Mouse (Mus musculus): ENCODE measurements around the gene Gm20481. TPM values are rescaled to one million over a fixed set of nuclear protein-coding genes. Genes with fewer than 3 reads are reported as not detected.
A peak's percentile ranks its signal among the peaks of the same experiment; 100 is the strongest.
"Not testable (repeated sequence)": the region's sequence is repeated elsewhere in the genome, so short reads cannot be mapped to it uniquely, and the experiment has no call there.

Gene Gm20481
- polyA plus RNA-seq, 1 experiment = not detected

DNA sequence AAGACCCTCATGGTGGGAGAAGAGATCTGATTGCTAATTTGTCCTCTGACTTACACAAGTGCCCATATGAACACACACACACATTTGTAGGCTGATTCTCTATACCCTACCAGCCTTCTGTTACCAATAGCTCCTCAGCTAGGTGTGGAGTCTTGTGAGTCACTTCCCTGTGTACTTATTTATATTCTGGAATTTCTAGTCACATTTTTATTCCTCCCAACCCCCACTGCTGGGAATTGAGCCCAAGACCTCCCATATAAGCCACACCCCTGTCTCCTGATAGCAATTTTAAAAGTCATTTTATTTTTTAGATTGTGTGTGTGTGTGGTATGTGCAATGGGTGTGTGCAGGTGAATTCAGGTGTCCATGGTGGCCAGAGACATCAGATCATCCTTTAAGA, 25.4 kb upstream of the Gm20481 start:
- Histone ChIP-seq H3K36me3 (ENCODE audit: control insufficient read depth, insufficient read depth, low read length) (no peaks in the 10 kb centered on the region), H3K4me3 (ENCODE audit: extremely low read depth, insufficient read depth, insufficient read length) (no peak overlapping the region), H3K27ac (ENCODE audit: insufficient read depth, low read length) (no peak overlapping the region), H3K27me3 (ENCODE audit: control insufficient read depth, insufficient read depth, low read length) (no peaks in the 10 kb centered on the region), H3K4me1 (ENCODE audit: control insufficient read depth, insufficient read depth, insufficient read length) (no peaks in the 10 kb centered on the region)
- no peak for TF ChIP-seq CTCF (IDR thresholded peaks at IDR 0.05; ENCODE audit: extremely low read depth, insufficient read depth, insufficient read length, insufficient replicate concordance)
- no peak for TF ChIP-seq POLR2A (IDR thresholded peaks at IDR 0.05; ENCODE audit: low read depth, low read length)
- no peak for DNase-seq (ENCODE audit: low read depth in 1 of 2, low spot score in 2 of 2)

DNA sequence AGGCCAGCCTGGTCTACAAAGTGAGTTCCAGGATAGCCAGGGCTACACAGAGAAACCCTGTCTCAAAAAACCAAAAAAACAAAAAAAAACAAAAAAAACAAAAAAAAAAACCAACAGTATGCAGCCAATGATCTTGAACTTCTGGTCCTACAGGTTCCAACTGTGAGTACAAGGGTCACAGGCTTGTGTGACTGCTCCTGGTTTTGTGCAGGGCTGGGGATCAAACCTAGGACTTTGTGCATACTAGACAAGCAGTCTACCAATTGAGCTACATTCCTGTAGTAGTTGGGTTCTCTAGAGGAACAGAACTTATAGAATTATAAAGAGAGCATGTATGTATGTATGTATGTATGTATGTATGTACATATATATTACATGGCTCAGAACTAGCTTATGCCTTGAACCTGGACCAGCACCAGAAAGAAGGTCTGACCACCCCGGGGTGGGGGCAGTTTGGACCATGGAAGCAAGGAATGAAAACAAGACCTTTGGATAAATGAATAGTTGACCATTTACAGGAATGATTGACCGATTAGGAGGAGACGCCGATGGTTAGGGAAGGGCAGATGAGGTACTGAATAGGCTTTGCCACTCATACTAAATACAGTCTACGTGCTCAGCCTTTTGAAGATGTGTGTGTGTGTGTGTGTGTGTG, 23.1 kb upstream of the Gm20481 start:
- WGBS = 95% methylated on average over 5 of the region's 5 CpGs
- no peaks in the 10 kb centered on the region for H3K27me3 ChIP-seq (ENCODE audit: control insufficient read depth, insufficient read depth, low read length)
- H3K27ac ChIP-seq (ENCODE audit: insufficient read depth, low read length) = no peak overlapping the region
- peaks cover 2% of the 10 kb centered on the region; the same call in 1 of the 2 replicates for H3K36me3 ChIP-seq (ENCODE audit: control insufficient read depth, insufficient read depth, low read length)
- DNase-seq (ENCODE audit: low read depth in 1 of 2, low spot score in 2 of 2) = no peak
- no peak overlapping the region for H3K4me3 ChIP-seq (ENCODE audit: extremely low read depth, insufficient read depth, insufficient read length)
- TF ChIP-seq CTCF (IDR thresholded peaks at IDR 0.05; ENCODE audit: extremely low read depth, insufficient read depth, insufficient read length, insufficient replicate concordance) (no peak), POLR2A (IDR thresholded peaks at IDR 0.05; ENCODE audit: low read depth, low read length) (no peak)
- peaks cover 3% of the 10 kb centered on the region; the same call in 1 of the 2 replicates for H3K4me1 ChIP-seq (ENCODE audit: control insufficient read depth, insufficient read depth, insufficient read length)

DNA sequence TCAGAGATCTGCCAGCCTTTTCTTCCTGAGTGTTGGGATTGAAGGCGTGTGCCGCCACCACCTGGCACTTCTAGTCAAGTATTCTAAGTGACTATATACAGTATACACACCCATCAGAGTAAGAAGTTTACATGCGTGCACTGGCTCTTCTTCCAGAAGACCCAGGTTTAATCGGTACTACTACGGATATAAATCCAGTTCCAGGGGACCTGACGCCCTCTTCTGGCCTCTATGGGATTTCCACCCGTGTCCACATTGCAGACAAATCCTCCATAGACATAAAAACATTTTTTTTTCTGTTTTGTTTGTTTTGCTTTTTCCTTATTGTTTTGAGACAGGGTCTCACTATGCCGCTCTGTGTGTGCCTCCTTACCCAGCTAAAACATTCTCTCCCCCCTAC, 22.1 kb upstream of the Gm20481 start:
- Histone ChIP-seq H3K4me3 (ENCODE audit: extremely low read depth, insufficient read depth, insufficient read length) (no peak overlapping the region), H3K27me3 (ENCODE audit: control insufficient read depth, insufficient read depth, low read length) (no peaks in the 10 kb centered on the region), H3K27ac (ENCODE audit: insufficient read depth, low read length) (no peak overlapping the region), H3K36me3 (ENCODE audit: control insufficient read depth, insufficient read depth, low read length) (peaks cover 2% of the 10 kb centered on the region; the same call in 1 of the 2 replicates), H3K4me1 (ENCODE audit: control insufficient read depth, insufficient read depth, insufficient read length) (peaks cover 7% of the 10 kb centered on the region; the same call in 1 of the 2 replicates)
- 40% methylated on average over 8 of the region's 8 CpGs for WGBS
- no peak for DNase-seq (ENCODE audit: low read depth in 1 of 2, low spot score in 2 of 2)
- TF ChIP-seq CTCF (IDR thresholded peaks at IDR 0.05; ENCODE audit: extremely low read depth, insufficient read depth, insufficient read length, insufficient replicate concordance) (peak; percentile 5; the same call in 1 of the 2 replicates), POLR2A (IDR thresholded peaks at IDR 0.05; ENCODE audit: low read depth, low read length) (no peak)

DNA sequence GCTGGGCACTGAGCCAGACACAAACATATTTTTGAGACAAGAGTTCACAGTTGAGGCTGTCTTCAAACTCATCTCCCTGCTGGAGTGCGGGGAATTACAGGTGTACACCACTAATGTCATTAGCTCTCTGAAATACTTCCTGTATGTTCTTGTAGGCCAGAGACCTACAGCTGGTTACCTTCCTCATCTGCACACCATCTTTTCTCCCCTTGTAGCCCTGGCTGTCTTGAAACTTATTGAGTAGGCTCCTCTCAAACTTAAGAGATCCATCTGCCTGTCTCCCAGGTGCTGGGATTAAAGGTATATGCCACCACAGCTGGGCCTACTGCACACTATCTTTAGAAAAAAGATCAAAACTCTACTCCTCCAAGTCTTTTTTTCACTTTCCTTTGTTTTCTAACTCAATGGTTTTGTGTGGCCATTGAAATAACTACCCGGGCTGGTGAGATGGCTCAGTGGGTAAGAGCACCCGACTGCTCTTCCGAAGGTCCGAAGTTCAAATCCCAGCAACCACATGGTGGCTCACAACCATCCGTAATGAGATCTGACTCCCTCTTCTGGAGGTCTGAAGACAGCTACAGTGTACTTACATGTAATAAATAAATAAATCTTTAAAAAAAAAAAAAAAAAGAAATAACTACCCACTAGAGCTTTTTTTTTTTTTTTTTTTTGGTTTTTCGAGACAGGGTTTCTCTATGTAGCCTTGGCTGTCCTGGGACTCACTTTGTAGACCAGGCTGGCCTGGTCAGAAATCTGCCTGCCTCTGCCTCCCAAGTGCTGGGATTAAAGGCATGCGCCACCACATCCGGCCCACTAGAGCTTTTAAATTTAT, 20.8 kb upstream of the Gm20481 start:
- not testable (repeated sequence) for H3K27ac ChIP-seq (ENCODE audit: insufficient read depth, low read length); H3K4me1 ChIP-seq (ENCODE audit: control insufficient read depth, insufficient read depth, insufficient read length); DNase-seq (ENCODE audit: low read depth in 1 of 2, low spot score in 2 of 2); H3K4me3 ChIP-seq (ENCODE audit: extremely low read depth, insufficient read depth, insufficient read length); H3K27me3 ChIP-seq (ENCODE audit: control insufficient read depth, insufficient read depth, low read length); H3K36me3 ChIP-seq (ENCODE audit: control insufficient read depth, insufficient read depth, low read length)
- 79% methylated on average over 9 of the region's 9 CpGs for WGBS

DNA sequence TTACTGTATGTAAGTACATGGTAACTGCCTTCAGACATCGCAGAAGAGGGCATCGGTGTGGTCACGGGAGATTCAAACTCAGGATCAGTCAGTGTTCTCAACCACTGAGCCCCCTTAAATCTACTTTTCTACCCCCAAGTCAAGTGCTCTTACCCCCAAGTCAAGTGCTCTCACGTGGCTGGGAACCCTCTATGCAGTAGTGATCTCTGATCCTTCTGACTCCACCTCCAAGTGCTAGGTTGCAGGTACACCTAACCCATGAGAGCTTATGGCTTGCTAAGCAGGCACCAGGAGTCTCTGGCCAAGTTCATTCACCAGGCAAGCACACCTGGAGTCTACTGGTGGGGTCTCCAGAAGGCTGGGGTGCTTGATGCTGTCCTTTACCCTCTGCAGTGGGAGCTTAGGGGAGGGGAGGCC, 20.2 kb upstream of the Gm20481 start:
- Histone ChIP-seq H3K27ac (ENCODE audit: insufficient read depth, low read length) (no peak overlapping the region), H3K36me3 (ENCODE audit: control insufficient read depth, insufficient read depth, low read length) (peaks cover 2% of the 10 kb centered on the region; the same call in 1 of the 2 replicates), H3K27me3 (ENCODE audit: control insufficient read depth, insufficient read depth, low read length) (no peaks in the 10 kb centered on the region), H3K4me3 (ENCODE audit: extremely low read depth, insufficient read depth, insufficient read length) (no peak overlapping the region), H3K4me1 (ENCODE audit: control insufficient read depth, insufficient read depth, insufficient read length) (peaks cover 7% of the 10 kb centered on the region; the same call in 1 of the 2 replicates)
- 73% methylated on average over 4 of the region's 4 CpGs for WGBS
- DNase-seq (ENCODE audit: low read depth in 1 of 2, low spot score in 2 of 2) = no peak
- TF ChIP-seq CTCF (IDR thresholded peaks at IDR 0.05; ENCODE audit: extremely low read depth, insufficient read depth, insufficient read length, insufficient replicate concordance) = no peak
- no peak for TF ChIP-seq POLR2A (IDR thresholded peaks at IDR 0.05; ENCODE audit: low read depth, low read length)

DNA sequence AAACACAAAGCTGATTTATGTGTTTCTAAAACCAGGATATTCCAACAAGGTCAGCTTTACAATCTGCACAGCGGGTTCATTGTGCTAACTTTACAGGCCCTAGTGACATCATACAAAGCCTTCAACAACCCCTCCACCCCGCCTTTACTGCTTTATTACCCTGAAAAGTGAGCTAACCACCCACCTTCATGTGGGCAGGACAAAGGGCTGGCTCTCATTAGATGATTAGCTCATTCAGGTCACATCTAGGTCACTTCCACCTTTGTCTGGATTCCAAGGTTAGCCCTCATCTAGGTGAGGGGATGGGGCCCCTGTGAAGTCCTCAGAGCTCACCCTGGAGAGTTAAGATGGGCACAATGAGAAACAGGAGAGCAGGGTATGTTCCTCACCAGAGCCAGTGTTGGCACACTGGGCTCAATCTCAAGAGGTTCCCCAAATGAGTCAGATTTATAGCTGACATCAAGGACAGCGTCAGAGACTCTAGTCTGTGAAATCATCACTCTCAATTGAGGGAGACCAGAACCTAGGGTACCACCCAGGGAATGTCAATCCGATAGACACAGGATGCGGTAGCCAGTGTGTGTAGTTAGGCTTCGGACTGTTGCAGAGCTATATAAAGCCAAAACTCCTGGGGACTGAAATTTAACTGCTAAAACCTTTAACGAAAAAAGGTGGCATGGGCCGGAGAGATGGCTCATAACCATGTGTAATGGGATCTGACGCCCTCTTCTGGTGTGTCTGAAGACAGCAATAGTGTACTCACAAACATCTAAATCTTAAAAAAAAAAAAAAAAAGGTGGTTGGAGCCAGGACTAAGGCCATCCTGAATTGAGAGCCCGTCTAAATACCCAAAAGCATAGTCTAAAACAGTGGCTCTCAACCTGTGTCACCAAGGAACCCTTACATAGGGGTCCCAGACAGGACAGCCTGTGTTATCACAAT, 18.9 kb upstream of the Gm20481 start:
- peaks cover 2% of the 10 kb centered on the region; the same call in 1 of the 2 replicates for H3K36me3 ChIP-seq (ENCODE audit: control insufficient read depth, insufficient read depth, low read length)
- 42% methylated on average over 10 of the region's 10 CpGs for WGBS
- H3K4me3 ChIP-seq (ENCODE audit: extremely low read depth, insufficient read depth, insufficient read length) = no peak overlapping the region
- TF ChIP-seq CTCF (IDR thresholded peaks at IDR 0.05; ENCODE audit: extremely low read depth, insufficient read depth, insufficient read length, insufficient replicate concordance) = no peak
- TF ChIP-seq POLR2A (IDR thresholded peaks at IDR 0.05; ENCODE audit: low read depth, low read length) = no peak
- no peak overlapping the region for H3K27ac ChIP-seq (ENCODE audit: insufficient read depth, low read length)
- no peaks in the 10 kb centered on the region for H3K27me3 ChIP-seq (ENCODE audit: control insufficient read depth, insufficient read depth, low read length)
- no peak for DNase-seq (ENCODE audit: low read depth in 1 of 2, low spot score in 2 of 2)
- peaks cover 7% of the 10 kb centered on the region; the same call in 1 of the 2 replicates for H3K4me1 ChIP-seq (ENCODE audit: control insufficient read depth, insufficient read depth, insufficient read length)
